Mouse (Mus musculus): ENCODE data around the gene Ddr1. TPM values are rescaled to one million over a fixed set of nuclear protein-coding genes. Genes with fewer than 3 reads are reported as not detected.

Gene Ddr1
- polyA plus RNA-seq, 2 experiments, result 49.4 to 58.2 TPM

- TF ChIP-seq POLR2A (IDR thresholded peaks at IDR 0.05; ENCODE audit: borderline replicate concordance, extremely low read depth, insufficient read depth, insufficient read length), result no peak
- Histone ChIP-seq H3K27ac (replicated peaks; ENCODE audit: low read depth, low read length) (no peak overlapping the region), H3K27me3 (ENCODE audit: control insufficient read depth, insufficient read depth, low read length) (no peaks in the 10 kb centered on the region), H3K36me3 (ENCODE audit: control insufficient read depth, insufficient read depth, low read length) (no peaks in the 10 kb centered on the region), H3K4me2 (replicated peaks; ENCODE audit: low read depth, low read length, severe bottlenecking) (peak overlapping the region; percentile 58), H3K4me1 (ENCODE audit: control insufficient read depth, insufficient read depth, low read length) (peaks cover 15% of the 10 kb centered on the region), H3K4me3 (replicated peaks; ENCODE audit: low read length) (no peak overlapping the region), H3K9me3 (ENCODE audit: control insufficient read depth, low read length) (no peaks in the 10 kb centered on the region), H3K9ac (ENCODE audit: low read depth, low read length, severe bottlenecking) (no peak overlapping the region)
- 47% methylated on average over 5 of the region's 5 CpGs for WGBS
- DNase-seq (ENCODE audit: low spot score), result peak; percentile 16
- ATAC-seq (ENCODE audit: low FRiP score, low read depth), result no peak
Observed at GRCm38 (mm10) chr17:35636363-35636762, 68.1 kb downstream of the Ddr1 start.

GRCm38 (mm10) chr17:35635699-35636111 is 68.7 kb downstream of the Ddr1 start:
- peak overlapping the region; percentile 40 for H3K4me3 ChIP-seq (replicated peaks; ENCODE audit: low read length)
- 0 out of 2 replicates have a peak overlapping the region, but pooled peaks have one; percentile 44 for H3K27ac ChIP-seq (replicated peaks; ENCODE audit: low read depth, low read length)
- H3K9ac ChIP-seq (ENCODE audit: low read depth, low read length, severe bottlenecking), result peak overlapping the region; percentile 25; the same call in 1 of the 2 replicates
- no peaks in the 10 kb centered on the region for H3K9me3 ChIP-seq (ENCODE audit: control insufficient read depth, low read length)
- DNase-seq (ENCODE audit: low spot score), result peak; percentile 91
- H3K36me3 ChIP-seq (ENCODE audit: control insufficient read depth, insufficient read depth, low read length), result no peaks in the 10 kb centered on the region
- no peaks in the 10 kb centered on the region for H3K27me3 ChIP-seq (ENCODE audit: control insufficient read depth, insufficient read depth, low read length)
- peak overlapping the region; percentile 58 for H3K4me2 ChIP-seq (replicated peaks; ENCODE audit: low read depth, low read length, severe bottlenecking)
- peaks cover 15% of the 10 kb centered on the region for H3K4me1 ChIP-seq (ENCODE audit: control insufficient read depth, insufficient read depth, low read length)
- peak; percentile 32; the same call in 1 of the 2 replicates for TF ChIP-seq POLR2A (IDR thresholded peaks at IDR 0.05; ENCODE audit: borderline replicate concordance, extremely low read depth, insufficient read depth, insufficient read length)
- 3% methylated on average over 15 of the region's 15 CpGs for WGBS
- ATAC-seq (ENCODE audit: low FRiP score, low read depth), result peak; percentile 49; the same call in 1 of the 2 replicates

- DNase-seq (ENCODE audit: low spot score), result no peak
Observed at GRCm38 (mm10) chr17:35635202-35635601, 69.2 kb downstream of the Ddr1 start.

GRCm38 (mm10) chr17:35633992-35634391 is 70.4 kb downstream of the Ddr1 start:
- Histone ChIP-seq H3K9ac (ENCODE audit: low read depth, low read length, severe bottlenecking) (no peak overlapping the region), H3K27ac (replicated peaks; ENCODE audit: low read depth, low read length) (no peak overlapping the region), H3K36me3 (ENCODE audit: control insufficient read depth, insufficient read depth, low read length) (no peaks in the 10 kb centered on the region), H3K4me2 (replicated peaks; ENCODE audit: low read depth, low read length, severe bottlenecking) (no peak overlapping the region), H3K4me3 (replicated peaks; ENCODE audit: low read length) (no peak overlapping the region), H3K4me1 (ENCODE audit: control insufficient read depth, insufficient read depth, low read length) (peaks cover 10% of the 10 kb centered on the region), H3K9me3 (ENCODE audit: control insufficient read depth, low read length) (no peaks in the 10 kb centered on the region), H3K27me3 (ENCODE audit: control insufficient read depth, insufficient read depth, low read length) (no peaks in the 10 kb centered on the region)
- WGBS, result 30% methylated on average over 1 of the region's 1 CpGs
- DNase-seq (ENCODE audit: low spot score) (peak; percentile 19), ATAC-seq (ENCODE audit: low FRiP score, low read depth) (0 out of 2 replicates have a peak, but pooled peaks have one; percentile 35)
- TF ChIP-seq POLR2A (IDR thresholded peaks at IDR 0.05; ENCODE audit: borderline replicate concordance, extremely low read depth, insufficient read depth, insufficient read length), result no peak

More at GRCm38 (mm10) chr17:35635202-35635601, 69.2 kb downstream of the Ddr1 start:
- ATAC-seq (ENCODE audit: low FRiP score, low read depth), result no peak
- 78% methylated on average over 3 of the region's 3 CpGs for WGBS
- Histone ChIP-seq H3K4me2 (replicated peaks; ENCODE audit: low read depth, low read length, severe bottlenecking) (no peak overlapping the region), H3K4me1 (ENCODE audit: control insufficient read depth, insufficient read depth, low read length) (peaks cover 15% of the 10 kb centered on the region), H3K9me3 (ENCODE audit: control insufficient read depth, low read length) (no peaks in the 10 kb centered on the region), H3K27me3 (ENCODE audit: control insufficient read depth, insufficient read depth, low read length) (no peaks in the 10 kb centered on the region), H3K9ac (ENCODE audit: low read depth, low read length, severe bottlenecking) (no peak overlapping the region), H3K27ac (replicated peaks; ENCODE audit: low read depth, low read length) (no peak overlapping the region), H3K36me3 (ENCODE audit: control insufficient read depth, insufficient read depth, low read length) (no peaks in the 10 kb centered on the region), H3K4me3 (replicated peaks; ENCODE audit: low read length) (no peak overlapping the region)
- no peak for TF ChIP-seq POLR2A (IDR thresholded peaks at IDR 0.05; ENCODE audit: borderline replicate concordance, extremely low read depth, insufficient read depth, insufficient read length)

Other genes with a start within 250 kb of the Ddr1 start
- 0.76 and 0.87 TPM in 2 replicates for gene H2-Q10, start 234.5 kb downstream of the Ddr1 start, polyA plus RNA-seq (2012; rRNA removed)
- 0.28 and 0.62 TPM in 2 replicates for gene H2-Q10, start 234.5 kb downstream of the Ddr1 start, polyA plus RNA-seq (2014; fragmentation: Nextera tagmentation; extraction: Ambion mirVana)
- gene Pou5f1, start 198.6 kb downstream of the Ddr1 start, polyA plus RNA-seq (2012; rRNA removed), result 0.06 and 0.09 TPM in 2 replicates
- gene Pou5f1, start 198.6 kb downstream of the Ddr1 start, polyA plus RNA-seq (2014; fragmentation: Nextera tagmentation; extraction: Ambion mirVana), result not detected in 2 replicates
- gene Tcf19, start 187.8 kb downstream of the Ddr1 start, polyA plus RNA-seq (2012; rRNA removed), result 73.8 and 82.6 TPM in 2 replicates
- gene Tcf19, start 187.8 kb downstream of the Ddr1 start, polyA plus RNA-seq (2014; fragmentation: Nextera tagmentation; extraction: Ambion mirVana), result 75.5 and 84.3 TPM in 2 replicates
- 41.2 and 43.2 TPM in 2 replicates for gene Cchcr1, start 187.5 kb downstream of the Ddr1 start, polyA plus RNA-seq (2012; rRNA removed)
- gene Cchcr1, start 187.5 kb downstream of the Ddr1 start, polyA plus RNA-seq (2014; fragmentation: Nextera tagmentation; extraction: Ambion mirVana), result 11.6 and 13.9 TPM in 2 replicates
- 1.0 and 2.2 TPM in 2 replicates for gene Psors1c2, start 171.4 kb downstream of the Ddr1 start, polyA plus RNA-seq (2012; rRNA removed)
- 0.39 and 1.5 TPM in 2 replicates for gene Psors1c2, start 171.4 kb downstream of the Ddr1 start, polyA plus RNA-seq (2014; fragmentation: Nextera tagmentation; extraction: Ambion mirVana)
- gene Cdsn, start 152.5 kb downstream of the Ddr1 start, polyA plus RNA-seq (2012; rRNA removed), result 0.09 and 0.31 TPM in 2 replicates
- 0.07 and 0.17 TPM in 2 replicates for gene Cdsn, start 152.5 kb downstream of the Ddr1 start, polyA plus RNA-seq (2014; fragmentation: Nextera tagmentation; extraction: Ambion mirVana)
- 0.21 and 0.24 TPM in 2 replicates for gene 2300002M23Rik, start 137.2 kb downstream of the Ddr1 start, polyA plus RNA-seq (2012; rRNA removed)
- not detected in 2 replicates for gene 2300002M23Rik, start 137.2 kb downstream of the Ddr1 start, polyA plus RNA-seq (2014; fragmentation: Nextera tagmentation; extraction: Ambion mirVana)
- not detected in 2 replicates for gene Sfta2, start 103.1 kb downstream of the Ddr1 start, polyA plus RNA-seq (2012; rRNA removed)
- gene Sfta2, start 103.1 kb downstream of the Ddr1 start, polyA plus RNA-seq (2014; fragmentation: Nextera tagmentation; extraction: Ambion mirVana), result not detected in 2 replicates
- not detected in 2 replicates for gene Gm9573, start 78.0 kb downstream of the Ddr1 start, polyA plus RNA-seq (2012; rRNA removed)
- not detected in 2 replicates for gene Gm9573, start 78.0 kb downstream of the Ddr1 start, polyA plus RNA-seq (2014; fragmentation: Nextera tagmentation; extraction: Ambion mirVana)
- 0.13 and 0.30 TPM in 2 replicates for gene Mucl3, start 60.9 kb downstream of the Ddr1 start, polyA plus RNA-seq (2012; rRNA removed)
- gene Mucl3, start 60.9 kb downstream of the Ddr1 start, polyA plus RNA-seq (2014; fragmentation: Nextera tagmentation; extraction: Ambion mirVana), result 0.22 TPM in 1 of 2 replicates, not detected in the other
- gene Vars2, start 37.0 kb downstream of the Ddr1 start, polyA plus RNA-seq (2012; rRNA removed), result 35.4 and 47.8 TPM in 2 replicates
- gene Vars2, start 37.0 kb downstream of the Ddr1 start, polyA plus RNA-seq (2014; fragmentation: Nextera tagmentation; extraction: Ambion mirVana), result 14.8 and 18.7 TPM in 2 replicates
- gene Gtf2h4, start 30.9 kb downstream of the Ddr1 start, polyA plus RNA-seq (2012; rRNA removed), result 43.0 and 52.0 TPM in 2 replicates
- 40.7 and 44.9 TPM in 2 replicates for gene Gtf2h4, start 30.9 kb downstream of the Ddr1 start, polyA plus RNA-seq (2014; fragmentation: Nextera tagmentation; extraction: Ambion mirVana)
- 10.8 and 12.2 TPM in 2 replicates for gene Ier3, start 117.1 kb upstream of the Ddr1 start, polyA plus RNA-seq (2012; rRNA removed)
- 8.8 and 8.9 TPM in 2 replicates for gene Ier3, start 117.1 kb upstream of the Ddr1 start, polyA plus RNA-seq (2014; fragmentation: Nextera tagmentation; extraction: Ambion mirVana)
- gene Flot1, start 118.6 kb upstream of the Ddr1 start, polyA plus RNA-seq (2012; rRNA removed), result 61.8 and 66.3 TPM in 2 replicates
- 47.2 and 53.7 TPM in 2 replicates for gene Flot1, start 118.6 kb upstream of the Ddr1 start, polyA plus RNA-seq (2014; fragmentation: Nextera tagmentation; extraction: Ambion mirVana)
- 1,341 and 1,699 TPM in 2 replicates for gene Tubb5, start 133.7 kb upstream of the Ddr1 start, polyA plus RNA-seq (2012; rRNA removed)
- gene Tubb5, start 133.7 kb upstream of the Ddr1 start, polyA plus RNA-seq (2014; fragmentation: Nextera tagmentation; extraction: Ambion mirVana), result 808 and 880 TPM in 2 replicates
- 24.9 and 28.8 TPM in 2 replicates for gene Mdc1, start 136.9 kb upstream of the Ddr1 start, polyA plus RNA-seq (2012; rRNA removed)
- gene Mdc1, start 136.9 kb upstream of the Ddr1 start, polyA plus RNA-seq (2014; fragmentation: Nextera tagmentation; extraction: Ambion mirVana), result 12.2 and 13.9 TPM in 2 replicates
- 77.5 and 80.7 TPM in 2 replicates for gene Nrm, start 156.7 kb upstream of the Ddr1 start, polyA plus RNA-seq (2012; rRNA removed)
- gene Nrm, start 156.7 kb upstream of the Ddr1 start, polyA plus RNA-seq (2014; fragmentation: Nextera tagmentation; extraction: Ambion mirVana), result 49.5 and 56.4 TPM in 2 replicates
- gene Ppp1r18, start 161.0 kb upstream of the Ddr1 start, polyA plus RNA-seq (2012; rRNA removed), result 47.2 and 56.2 TPM in 2 replicates
- 26.0 and 26.3 TPM in 2 replicates for gene Ppp1r18, start 161.0 kb upstream of the Ddr1 start, polyA plus RNA-seq (2014; fragmentation: Nextera tagmentation; extraction: Ambion mirVana)
- gene Dhx16, start 175.2 kb upstream of the Ddr1 start, polyA plus RNA-seq (2012; rRNA removed), result 78.6 and 90.5 TPM in 2 replicates
- gene Dhx16, start 175.2 kb upstream of the Ddr1 start, polyA plus RNA-seq (2014; fragmentation: Nextera tagmentation; extraction: Ambion mirVana), result 40.0 and 43.4 TPM in 2 replicates
- gene 2310061I04Rik, start 192.8 kb upstream of the Ddr1 start, polyA plus RNA-seq (2012; rRNA removed), result 53.9 and 68.4 TPM in 2 replicates
- 20.6 and 20.7 TPM in 2 replicates for gene 2310061I04Rik, start 192.8 kb upstream of the Ddr1 start, polyA plus RNA-seq (2014; fragmentation: Nextera tagmentation; extraction: Ambion mirVana)
- 157 and 189 TPM in 2 replicates for gene Atat1, start 205.5 kb upstream of the Ddr1 start, polyA plus RNA-seq (2012; rRNA removed)
- gene Atat1, start 205.5 kb upstream of the Ddr1 start, polyA plus RNA-seq (2014; fragmentation: Nextera tagmentation; extraction: Ambion mirVana), result 68.7 and 88.1 TPM in 2 replicates
- gene Mrps18b, start 211.8 kb upstream of the Ddr1 start, polyA plus RNA-seq (2012; rRNA removed), result 62.7 and 62.9 TPM in 2 replicates
- gene Mrps18b, start 211.8 kb upstream of the Ddr1 start, polyA plus RNA-seq (2014; fragmentation: Nextera tagmentation; extraction: Ambion mirVana), result 68.0 and 70.3 TPM in 2 replicates
- 39.9 and 41.6 TPM in 2 replicates for gene Ppp1r10, start 211.8 kb upstream of the Ddr1 start, polyA plus RNA-seq (2012; rRNA removed)
- 30.8 and 34.2 TPM in 2 replicates for gene Ppp1r10, start 211.8 kb upstream of the Ddr1 start, polyA plus RNA-seq (2014; fragmentation: Nextera tagmentation; extraction: Ambion mirVana)